Mouse (Mus musculus) cortical plate, adult 2 months (tissue): ENCODE data around the gene Sipa1l2.

ENCODE experiments used
- CTCF ChIP-seq: fragments of 200-500 bp; IDR thresholded peaks from 2 replicates; pipeline ENCODE4 v1.5.1; 2011; ENCODE audit warnings: mild to moderate bottlenecking, control low read depth, low read length; ENCODE audit not compliant: insufficient read depth; ENCODE audit errors: extremely low read depth
- POLR2A ChIP-seq: fragments of 200-500 bp; IDR thresholded peaks from 2 replicates; pipeline ENCODE4 v1.6.1; 2011; ENCODE audit warnings: mild to moderate bottlenecking, low read length, control low read depth; ENCODE audit not compliant: insufficient read depth; ENCODE audit errors: extremely low read depth

DNA sequence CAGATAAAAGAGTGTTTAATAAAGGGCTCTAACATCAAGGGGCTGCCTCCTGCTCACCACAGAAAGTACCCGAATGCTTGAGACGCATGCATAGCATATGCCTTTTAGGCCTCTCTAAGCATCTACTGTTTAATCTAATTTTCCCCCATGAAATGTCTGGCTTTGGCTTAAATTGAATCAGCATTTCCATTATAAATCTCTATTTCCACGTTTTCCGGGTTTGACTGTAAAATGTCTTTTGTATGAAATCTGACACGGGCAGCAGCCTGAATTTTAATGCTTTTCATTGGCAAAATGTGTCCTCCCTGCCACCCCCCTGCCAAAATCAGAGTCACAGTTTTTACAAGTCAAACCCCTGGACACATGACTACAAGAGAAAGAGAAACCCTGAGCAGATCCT lies 69.6 kb downstream of the Sipa1l2 start:
- TF ChIP-seq POLR2A = no peak
- TF ChIP-seq CTCF = no peak
